Mouse (Mus musculus) C2C12 (cell line): Measurements from ENCODE around the gene Ezr.

Experiments
- CTCF ChIP-seq: IDR thresholded peaks from one replicate; pipeline ENCODE4 v1.5.1; 2011; ENCODE audit not compliant: control insufficient read depth, insufficient read depth, insufficient read length
- FOSL1 ChIP-seq: IDR thresholded peaks from one replicate; pipeline ENCODE4 v1.8.0; 2011; ENCODE audit warnings: mild to moderate bottlenecking, low read length; ENCODE audit not compliant: poor library complexity, insufficient read depth, severe bottlenecking

- no peak for TF ChIP-seq CTCF
- TF ChIP-seq FOSL1: no peak
These were observed 23.7 kb downstream of the Ezr start for GRCm38 (mm10) chr17:6758845-6759244.
